Mouse (Mus musculus): ENCODE data around the gene Tfip11.

DNA sequence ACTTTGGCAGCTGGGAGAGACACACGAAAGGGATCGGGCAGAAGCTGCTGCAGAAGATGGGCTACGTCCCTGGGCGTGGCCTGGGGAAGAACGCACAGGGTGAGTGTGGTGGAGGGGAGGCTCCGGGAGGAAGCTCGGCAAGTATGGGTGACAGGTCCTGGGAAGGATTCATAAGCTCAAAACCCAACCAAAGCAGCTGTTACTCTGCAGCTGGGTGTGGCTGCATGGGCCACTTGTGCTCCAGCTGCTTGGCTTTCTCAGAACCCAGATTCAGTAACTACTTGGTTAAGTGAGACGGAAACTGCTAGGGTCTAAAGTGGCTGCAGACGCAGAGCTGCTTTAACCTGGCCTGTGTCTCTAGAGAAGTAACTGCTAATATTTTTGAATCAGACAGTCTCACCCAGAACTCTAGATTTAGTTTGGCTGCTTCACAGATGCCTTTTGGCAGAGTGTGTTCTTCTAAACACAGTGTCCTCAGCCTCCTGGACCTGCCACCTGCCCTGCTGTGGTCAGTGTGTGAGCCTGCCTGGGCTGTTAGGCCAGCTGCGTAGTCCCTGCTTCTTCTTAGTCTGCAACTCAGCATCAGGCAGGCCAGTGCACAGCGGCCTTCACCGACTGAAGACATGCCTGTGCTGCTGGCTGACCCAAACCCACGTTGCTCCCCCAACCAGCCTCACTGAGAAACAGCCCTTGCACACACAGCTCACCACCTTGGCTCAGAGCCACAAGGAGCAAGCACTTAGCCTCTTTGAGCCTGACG, 3.8 kb downstream of the Tfip11 start:
- TF ChIP-seq CTCF (IDR thresholded peaks at IDR 0.05; ENCODE audit: control insufficient read depth, insufficient read depth, insufficient read length) (no peak), CEBPB (IDR thresholded peaks at IDR 0.05; ENCODE audit: low read depth) (no peak)
